In genomic region chr2:34991966-34992365, GRCm38 (mm10) we compare ENCODE assay signal across 16 mouse cellular contexts.
"Had no signal": no experiment of that assay in that cellular context is flagged by ENCODE, and none has a peak within 500 bp of the region (broad histone marks: within the 10 kb centered on the region; RNA-seq: fewer than 3 reads in every experiment).

No protein-coding gene starts in this region.

- DNase-seq: kidney, adult 8-10 months; kidney, postnatal 10 days; kidney, postnatal 36 days; layer of hippocampus, postnatal 36 days; liver, embryonic 13.5 days; lung, adult 2 months; lung, postnatal 14 days; lung, postnatal 4 days; retina, postnatal 1 day; right cerebral cortex, postnatal 25 days; thymus, adult 18-20 months; thymus, postnatal 36 days had no signal

- H3K27ac ChIP-seq: kidney, embryonic 15.5 days; left cerebral cortex, adult 2 months; liver, embryonic 13.5 days had no signal

- H3K4me3 ChIP-seq: kidney, embryonic 15.5 days; left cerebral cortex, adult 2 months; liver, embryonic 13.5 days; myocyte; neural tube, embryonic 13.5 days had no signal

- H3K36me3 ChIP-seq: kidney, embryonic 15.5 days; liver, embryonic 13.5 days; neural tube, embryonic 13.5 days had no signal

- H3K4me1 ChIP-seq: liver, embryonic 13.5 days had no signal

- H3K27me3 ChIP-seq: kidney, embryonic 15.5 days; neural tube, embryonic 13.5 days had no signal

- H3K9me3 ChIP-seq: kidney, embryonic 15.5 days; liver, embryonic 13.5 days; neural tube, embryonic 13.5 days had no signal

- H3K4me2 ChIP-seq: kidney, embryonic 15.5 days; liver, embryonic 13.5 days had no signal

- H3K9ac ChIP-seq: kidney, embryonic 15.5 days; liver, embryonic 13.5 days had no signal
